Mouse (Mus musculus) testis, postnatal 14 days (tissue): ENCODE measurements around the gene Ptov1.
"Not testable (repeated sequence)": the region's sequence is repeated elsewhere in the genome, so short reads cannot be mapped to it uniquely, and the experiment has no call there.

Source experiments
- DNase-seq: peaks from one replicate; pipeline ENCODE4 v3.0.0; 2021; ENCODE audit warnings: low spot score

The Ptov1 gene

DNA sequence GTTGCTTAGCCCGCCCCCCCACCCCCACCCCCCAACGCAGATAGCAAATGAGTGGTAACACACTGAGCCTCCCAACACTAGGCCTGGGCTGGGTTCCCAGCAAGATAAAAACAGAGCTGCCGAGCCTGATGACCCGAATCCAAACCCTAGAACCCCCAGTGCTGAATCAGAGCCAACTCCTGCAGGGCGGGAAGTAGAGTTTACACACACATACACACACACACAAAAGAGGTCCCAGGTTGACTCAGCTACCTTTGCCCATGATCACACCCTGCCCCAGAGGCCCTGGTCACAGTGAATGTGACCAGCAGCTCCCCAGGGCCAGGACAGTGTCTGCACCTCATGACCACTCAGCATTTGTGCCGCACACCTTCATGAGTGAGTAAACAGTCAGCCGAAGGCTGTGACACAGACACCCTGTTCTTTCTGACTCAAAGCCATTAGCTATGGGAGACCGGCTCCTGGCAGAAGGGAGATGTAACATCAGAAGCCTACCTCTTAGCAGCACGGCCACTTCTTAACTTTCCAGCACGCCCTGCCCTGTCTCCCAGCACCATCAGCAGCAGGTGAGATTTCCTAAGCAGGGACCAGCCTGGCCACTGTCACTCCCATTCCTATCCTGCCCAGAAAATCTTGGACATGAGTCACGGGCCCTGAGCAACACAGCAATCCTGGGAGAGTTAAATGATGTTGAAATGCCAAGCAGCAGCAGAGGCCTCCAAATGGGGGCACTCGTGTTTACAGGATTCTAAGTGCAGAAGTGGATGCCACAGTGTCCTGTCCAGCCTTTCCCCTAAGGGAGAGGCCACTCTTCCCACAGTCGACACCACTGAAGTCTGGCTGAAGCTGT is 18.9 kb upstream of the Ptov1 start:
- no peak for DNase-seq

DNA sequence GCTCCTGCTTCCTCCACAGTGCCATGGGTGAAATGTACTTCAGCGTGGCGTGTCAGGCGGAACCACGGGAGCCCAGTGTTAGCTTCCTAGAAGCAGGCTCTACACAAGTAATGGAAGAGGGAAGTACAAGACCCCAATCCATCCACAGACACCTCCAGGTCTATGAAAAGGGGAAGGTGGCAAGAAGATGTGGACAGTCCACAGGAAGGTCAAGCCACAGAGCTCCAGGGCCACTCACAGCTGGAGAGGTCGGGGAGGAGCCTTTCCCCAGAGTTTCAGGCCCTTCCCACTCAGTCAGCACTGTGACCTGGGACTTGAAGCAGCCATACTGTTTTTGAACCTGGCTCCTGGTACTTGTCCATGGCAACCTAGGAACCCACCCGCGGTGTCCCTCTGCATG is 17.4 kb upstream of the Ptov1 start:
- DNase-seq = no peak

DNA sequence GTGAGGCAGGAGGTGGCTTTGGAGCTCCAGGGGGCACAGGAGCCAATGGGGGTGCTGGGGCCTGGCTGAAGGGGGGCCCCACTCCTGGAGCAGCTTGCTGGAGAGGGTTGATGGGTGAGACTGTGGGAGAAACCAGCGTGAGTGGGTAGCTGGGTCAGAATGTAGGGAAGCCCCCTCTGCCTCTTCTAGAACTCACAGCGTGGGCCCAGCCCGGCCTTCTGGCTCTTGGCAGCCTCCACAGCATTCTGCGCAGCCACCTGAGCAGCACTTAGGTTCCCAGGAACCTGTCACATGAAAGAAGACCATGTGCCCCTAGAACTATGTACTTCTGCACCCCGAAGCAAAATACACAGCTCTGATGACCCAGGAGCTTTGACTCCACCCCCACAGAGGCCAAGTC is 15.0 kb upstream of the Ptov1 start:
- DNase-seq = no peak

DNA sequence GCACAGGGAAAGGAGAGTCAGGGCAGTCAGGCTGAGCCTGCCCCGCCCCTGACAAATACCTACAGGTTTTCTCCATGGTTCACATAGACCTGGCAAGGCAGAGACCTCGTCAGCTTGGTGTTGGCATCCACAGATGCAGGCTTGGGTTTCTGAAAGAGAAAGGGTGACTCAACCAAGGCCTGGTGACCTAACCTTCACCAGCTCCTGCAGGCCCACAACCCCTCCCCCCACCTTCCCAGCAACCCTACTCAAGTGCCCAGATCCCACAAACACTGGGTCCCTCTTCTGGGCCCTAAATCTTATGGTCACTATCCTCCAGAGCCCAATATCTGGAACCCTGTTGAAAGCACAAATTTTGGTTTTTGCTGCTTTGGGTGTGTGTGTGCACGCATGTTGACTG is 13.4 kb upstream of the Ptov1 start:
- no peak for DNase-seq

DNA sequence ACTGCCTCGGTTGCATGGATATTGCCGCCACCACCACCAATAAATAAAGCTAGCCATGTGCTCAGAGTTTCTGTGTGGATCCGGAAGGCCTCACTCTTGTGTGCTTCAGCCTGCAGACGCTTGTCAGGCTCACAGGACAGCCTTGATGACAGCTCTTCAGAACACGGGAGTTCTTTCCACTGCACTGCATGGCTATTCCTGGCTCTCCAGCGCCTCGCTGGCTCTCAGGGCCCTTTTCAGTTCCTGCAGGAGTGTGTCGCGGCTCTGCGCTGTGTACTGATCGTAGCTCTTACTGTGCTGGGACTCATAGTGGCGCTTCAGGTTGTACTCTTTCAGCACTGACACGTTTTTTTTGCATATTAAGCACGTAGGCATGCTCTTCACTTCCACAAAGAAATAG is 8.2 kb upstream of the Ptov1 start:
- DNase-seq = no peak

DNA sequence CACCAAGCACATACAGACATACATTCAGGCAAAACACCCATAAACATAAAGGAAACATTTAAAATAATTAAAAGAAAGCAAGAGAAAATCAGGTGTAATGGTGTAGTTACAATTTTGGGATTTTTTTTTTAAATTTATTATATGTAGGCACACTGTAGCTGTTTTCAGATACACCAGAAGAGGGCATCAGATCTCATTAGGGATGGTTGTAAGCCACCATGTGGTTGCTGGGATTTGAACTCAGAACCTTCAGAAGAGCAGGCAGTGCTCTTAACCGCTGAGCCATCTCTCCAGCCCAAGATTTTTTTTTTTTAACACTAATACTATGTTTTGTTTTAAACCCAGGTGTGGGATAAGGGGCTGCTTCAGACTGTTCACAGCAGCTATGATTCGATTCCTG is 2.2 kb upstream of the Ptov1 start:
- DNase-seq = not testable (repeated sequence)

DNA sequence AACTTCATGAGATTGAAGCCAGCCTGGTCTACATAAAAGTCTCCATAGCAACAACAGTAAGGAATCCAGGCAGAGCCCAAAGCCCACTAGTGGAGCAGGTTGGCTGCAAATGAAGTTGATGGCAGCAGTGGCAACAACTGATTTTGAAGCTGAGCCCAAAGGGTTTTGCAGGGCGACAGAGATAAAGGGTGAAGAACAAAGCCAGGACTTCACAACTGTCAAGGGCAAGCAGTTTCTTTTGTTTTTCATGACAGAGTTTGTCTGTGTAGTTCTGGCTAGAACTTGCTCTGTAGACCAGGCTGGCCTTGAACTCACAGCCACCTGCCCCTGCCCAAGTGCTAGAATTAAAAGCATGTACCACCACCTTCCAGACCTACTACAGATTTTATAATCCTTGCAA is 1.6 kb upstream of the Ptov1 start:
- DNase-seq = no peak

DNA sequence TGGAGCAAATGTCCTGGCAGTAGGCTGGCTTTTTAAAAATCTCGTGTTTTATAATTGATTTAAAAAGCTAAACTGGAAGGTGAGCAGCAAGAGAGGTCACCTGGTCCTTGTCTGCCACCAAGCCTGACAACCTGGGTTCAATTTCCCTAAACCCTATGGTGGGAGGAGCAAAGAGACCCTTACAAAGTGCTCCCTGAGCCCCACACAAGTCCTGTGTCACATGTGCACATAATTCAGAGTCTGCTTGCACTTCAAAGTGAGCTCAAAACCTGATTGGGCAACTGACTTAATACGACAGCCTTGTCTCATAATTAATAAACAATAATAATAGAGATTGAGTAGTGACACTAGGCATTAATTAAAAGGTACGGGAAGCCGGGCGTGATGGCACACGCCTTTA is 1.0 kb upstream of the Ptov1 start:
- no peak for DNase-seq

DNA sequence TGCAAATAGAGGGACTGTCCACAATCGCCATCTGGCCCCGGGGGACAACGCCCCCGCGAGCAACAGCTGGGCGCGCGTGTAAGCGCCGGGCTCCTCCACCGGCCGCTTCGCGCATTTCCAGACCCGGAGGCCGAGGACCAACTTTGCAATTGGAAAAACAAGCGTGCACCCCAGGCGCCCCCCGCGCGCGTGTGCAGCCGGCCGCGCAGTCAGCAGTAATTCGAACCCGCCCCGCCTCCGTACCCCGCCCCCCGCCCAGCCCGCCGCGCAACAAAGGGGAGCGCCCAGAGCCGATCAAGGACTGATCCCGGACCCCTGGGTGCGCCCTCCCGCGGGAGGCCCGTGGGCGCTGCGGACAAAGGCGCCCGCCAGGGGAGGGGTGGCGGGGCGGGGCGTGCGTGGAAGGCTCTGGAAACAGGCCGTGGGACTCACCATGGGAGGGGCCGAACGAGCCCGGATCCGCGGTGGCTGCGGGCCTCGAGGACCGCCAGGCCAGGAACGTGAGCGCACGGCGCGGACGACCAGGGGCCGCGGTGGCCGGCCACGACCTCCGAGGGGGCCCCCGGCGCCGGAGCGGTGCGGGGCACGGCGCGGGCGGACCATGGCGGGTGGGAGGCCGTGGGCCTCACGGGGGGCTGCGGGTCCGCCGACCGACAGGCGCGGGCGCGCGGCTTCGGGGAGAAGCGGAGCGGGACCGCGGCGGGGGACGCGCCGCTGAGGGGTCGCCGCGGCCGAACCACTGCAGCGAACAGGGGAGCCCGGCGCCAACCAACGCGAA is 480 bp downstream of the Ptov1 start:
- peak; percentile 70 for DNase-seq

DNA sequence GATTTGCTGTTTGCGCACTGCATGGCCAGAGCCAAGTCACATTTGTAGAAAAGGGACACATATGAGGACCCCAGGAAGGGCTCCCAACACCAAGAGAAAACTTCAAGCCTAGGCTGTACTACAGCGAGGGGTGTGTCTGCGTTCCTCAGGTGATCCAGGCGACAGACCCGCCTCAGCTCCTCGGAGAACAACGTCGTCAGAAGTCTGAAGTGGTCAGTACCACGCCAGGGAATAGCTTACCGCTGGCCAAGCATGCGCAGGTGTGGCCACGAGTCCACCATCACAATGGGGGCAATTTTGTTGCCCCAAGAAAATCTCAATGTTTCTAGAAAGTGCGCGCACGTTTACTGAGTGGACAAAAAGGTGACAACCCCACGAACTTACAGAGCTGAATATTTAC is 1.1 kb downstream of the Ptov1 start:
- no peak for DNase-seq

DNA sequence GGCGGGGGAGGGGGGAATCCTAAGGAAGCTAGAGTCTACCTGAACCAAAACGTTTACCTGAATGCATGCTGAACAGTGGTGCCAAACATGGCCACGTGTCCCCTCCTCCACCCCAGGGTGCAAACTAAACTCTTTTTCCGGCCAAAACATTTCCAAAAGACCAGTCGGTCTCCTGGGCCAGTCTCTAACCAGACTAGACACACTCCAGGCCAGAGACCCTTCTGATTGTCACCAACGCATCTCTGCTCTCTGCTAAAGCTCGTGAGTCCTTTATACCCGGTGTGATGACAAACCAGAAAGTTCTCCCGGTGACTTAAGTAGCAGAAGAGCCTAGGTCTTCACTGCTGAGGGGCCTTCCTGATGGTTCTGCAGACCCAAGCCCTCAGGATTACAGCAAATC is 1.8 kb downstream of the Ptov1 start:
- no peak for DNase-seq

DNA sequence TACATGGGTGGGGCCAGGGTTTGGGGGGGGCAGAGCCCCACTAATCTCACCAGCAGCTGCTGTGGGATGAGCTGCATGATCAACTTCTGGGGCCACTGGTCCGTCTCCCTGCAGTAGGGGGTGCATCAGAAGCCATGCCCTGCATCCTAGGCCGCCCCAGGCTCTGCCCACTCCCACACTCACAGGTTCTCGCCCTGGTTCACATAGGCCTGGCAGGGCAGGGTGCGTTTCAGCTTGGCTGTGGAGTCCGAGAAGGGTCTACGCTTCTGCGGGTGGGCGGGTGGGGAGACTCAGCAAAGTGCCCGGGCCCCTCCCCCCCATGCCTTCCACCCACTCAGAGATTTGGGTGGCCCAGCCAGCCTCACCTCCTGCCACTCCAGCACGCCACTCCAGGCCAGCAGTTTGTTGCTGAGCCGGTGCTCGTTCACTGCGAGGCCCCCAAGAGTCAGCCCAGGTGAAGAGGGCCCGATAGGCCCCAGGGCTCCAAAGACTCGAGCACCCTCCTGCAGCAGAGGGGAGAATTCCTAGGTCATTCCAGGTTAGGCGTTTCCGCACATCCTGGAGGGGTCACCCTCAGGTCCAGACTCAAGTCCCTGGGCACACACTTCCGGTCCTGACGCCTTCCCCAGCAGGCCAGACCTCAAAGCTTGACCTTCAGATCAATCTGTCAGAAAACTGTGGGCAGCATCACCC is 2.4 kb downstream of the Ptov1 start:
- no peak for DNase-seq

DNA sequence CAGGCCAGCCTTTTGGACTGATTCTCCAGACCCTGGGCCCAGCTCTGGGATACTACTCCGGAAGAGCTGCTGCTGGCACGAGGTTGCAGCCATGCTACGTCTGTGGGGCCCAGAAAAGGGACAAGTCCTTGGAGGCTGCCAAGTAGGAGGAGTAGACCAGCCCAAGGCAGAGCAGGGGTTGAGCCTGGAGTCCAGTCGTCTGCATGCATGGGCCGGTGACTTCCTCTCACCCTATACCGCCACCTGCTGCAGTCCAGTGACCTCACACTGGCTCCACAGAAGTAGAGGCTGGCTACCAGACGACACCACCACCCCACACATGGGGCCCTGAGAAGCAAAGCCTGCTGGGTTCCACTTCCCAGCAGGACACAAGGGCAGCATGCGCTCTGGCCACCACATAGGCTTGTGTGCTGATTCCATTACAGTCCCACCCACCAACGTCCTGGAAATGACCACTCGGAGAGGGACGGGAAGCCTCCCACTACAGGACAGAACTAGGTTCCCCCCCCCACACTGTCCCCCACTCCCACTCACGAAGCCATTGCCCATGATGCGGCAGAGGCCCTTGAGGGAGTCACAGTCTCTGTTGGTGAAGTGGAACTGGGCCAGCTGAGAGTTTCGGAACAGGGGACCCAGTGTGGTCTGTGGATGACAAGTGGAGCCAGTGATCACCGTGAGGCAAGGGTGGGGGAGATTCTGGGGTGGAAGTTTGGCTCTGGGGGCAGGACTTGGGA is 3.1 kb downstream of the Ptov1 start:
- DNase-seq = peak; percentile 81

DNA sequence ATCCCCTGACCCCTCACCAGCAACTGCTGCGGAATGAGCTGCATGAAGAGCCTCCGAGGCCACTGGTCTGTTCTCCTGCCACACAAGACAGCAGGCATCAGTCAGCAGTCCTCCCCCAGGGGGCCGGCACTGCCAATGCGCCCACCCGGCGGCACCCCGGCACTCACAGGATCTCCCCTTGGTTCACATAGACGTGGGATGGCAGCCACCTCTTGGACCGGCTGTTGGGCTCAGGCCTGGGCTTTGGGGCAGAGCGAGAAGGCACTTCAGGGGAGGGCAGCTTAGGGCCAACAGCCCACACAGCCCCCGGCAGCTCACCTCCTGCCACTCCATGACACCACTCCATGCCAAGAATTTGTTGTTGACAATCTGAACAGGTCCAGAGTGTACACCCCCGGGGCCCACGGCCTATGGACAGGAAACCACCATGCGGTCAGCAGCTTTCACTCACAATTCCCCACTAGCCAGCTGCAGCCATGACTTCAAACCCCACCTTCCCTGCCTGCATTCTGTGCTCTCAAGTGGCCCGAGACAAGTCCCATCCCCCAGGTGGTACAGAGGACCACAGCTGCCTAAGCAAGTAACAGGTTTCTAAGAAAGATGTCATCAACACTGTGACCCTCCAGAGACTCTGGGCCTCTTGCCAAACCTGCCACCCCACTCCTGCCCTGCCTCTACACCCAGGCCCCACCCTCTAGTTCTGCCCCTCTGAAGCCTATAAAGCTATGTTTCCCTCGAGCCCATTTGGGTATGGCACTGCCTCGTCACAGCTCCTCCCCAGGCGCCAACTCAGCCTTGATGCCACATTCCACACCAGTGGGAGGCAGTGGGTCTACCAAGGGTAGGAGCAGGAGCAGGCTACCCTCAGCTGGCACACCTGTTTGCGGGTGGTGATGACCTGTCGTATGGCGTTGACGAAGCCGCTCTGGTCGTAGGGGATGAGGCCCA is 4.7 kb downstream of the Ptov1 start:
- DNase-seq = no peak

DNA sequence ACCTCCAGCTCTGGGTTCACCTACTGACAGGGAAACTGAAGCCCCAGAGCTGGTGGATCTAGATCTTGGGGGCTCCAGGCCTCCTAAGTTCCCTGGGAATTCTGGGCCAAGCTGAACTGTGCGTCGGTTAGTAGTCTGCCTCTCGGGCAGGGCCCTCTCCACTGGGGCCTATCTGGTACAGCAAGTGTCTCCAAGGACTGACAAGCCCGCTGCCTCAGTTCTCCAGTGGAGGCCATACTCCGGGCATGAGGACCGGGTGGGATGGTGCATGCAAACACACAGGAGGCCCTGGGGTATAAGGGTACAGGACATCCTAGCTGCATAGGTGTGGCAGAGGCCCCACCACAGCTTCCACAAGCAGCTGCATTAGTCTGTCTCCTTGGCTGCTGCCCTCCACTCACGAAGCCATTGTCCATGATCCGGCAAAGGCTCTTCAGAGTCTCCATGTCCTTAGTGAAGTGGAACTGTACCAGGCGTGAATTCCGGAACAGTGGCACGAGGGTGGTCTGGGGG is 5.5 kb downstream of the Ptov1 start:
- no peak for DNase-seq

DNA sequence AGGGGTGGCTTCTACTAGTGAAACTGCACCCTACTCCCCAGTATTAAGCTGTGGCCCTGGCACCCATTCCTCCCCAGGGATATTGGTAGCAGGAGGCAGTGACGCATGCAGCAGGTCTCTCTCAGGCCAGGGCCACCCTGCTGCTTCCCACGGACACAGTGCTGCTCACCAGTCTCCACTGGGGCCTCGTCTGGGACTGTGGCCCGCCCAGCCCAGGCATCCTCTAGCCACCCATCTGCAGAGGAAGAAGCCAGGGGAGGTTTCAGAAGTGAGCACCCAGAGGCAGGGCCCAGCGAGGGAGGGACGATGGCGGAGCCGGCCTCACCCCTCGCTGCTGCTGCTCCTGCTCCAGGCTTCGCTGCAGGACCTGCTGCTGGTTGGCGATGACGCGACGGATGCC is 6.4 kb downstream of the Ptov1 start:
- no peak for DNase-seq

DNA sequence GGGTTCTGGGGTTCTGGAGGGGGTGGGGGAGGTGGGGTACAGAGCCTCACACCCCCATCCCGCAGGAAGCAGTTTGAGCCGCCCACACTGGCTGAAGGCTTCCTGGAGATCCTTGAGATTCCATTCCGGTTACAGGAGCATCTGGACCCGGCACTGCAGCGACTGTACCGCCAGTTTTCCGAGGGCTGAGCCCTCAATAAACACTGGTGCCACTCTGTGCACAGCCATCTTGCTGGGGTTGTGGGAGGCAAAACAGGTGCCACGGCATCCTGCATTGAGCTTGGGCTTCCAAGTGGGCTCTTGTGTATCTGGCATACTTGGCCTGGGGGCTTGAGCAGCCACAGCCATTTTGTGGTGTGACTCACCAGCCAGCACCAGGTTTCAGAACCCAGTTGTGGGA is 7.2 kb downstream of the Ptov1 start:
- no peak for DNase-seq

DNA sequence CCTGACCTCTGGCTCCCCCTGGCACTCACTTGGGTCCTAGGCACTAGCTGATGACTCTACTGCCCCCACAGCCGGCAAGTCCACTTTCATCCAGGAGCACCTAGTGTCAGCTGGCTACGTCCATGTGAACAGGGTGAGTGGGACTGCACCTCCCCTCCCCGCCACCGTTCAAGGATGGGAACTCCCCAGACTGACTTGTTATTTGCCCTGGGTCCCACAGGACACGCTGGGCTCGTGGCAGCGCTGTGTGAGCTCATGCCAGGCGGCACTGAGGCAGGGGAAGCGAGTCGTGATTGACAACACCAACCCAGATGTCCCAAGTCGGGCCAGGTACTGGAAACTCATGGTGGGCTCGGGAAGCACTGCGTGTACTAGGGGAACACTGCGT is 8.2 kb downstream of the Ptov1 start:
- DNase-seq = no peak

DNA sequence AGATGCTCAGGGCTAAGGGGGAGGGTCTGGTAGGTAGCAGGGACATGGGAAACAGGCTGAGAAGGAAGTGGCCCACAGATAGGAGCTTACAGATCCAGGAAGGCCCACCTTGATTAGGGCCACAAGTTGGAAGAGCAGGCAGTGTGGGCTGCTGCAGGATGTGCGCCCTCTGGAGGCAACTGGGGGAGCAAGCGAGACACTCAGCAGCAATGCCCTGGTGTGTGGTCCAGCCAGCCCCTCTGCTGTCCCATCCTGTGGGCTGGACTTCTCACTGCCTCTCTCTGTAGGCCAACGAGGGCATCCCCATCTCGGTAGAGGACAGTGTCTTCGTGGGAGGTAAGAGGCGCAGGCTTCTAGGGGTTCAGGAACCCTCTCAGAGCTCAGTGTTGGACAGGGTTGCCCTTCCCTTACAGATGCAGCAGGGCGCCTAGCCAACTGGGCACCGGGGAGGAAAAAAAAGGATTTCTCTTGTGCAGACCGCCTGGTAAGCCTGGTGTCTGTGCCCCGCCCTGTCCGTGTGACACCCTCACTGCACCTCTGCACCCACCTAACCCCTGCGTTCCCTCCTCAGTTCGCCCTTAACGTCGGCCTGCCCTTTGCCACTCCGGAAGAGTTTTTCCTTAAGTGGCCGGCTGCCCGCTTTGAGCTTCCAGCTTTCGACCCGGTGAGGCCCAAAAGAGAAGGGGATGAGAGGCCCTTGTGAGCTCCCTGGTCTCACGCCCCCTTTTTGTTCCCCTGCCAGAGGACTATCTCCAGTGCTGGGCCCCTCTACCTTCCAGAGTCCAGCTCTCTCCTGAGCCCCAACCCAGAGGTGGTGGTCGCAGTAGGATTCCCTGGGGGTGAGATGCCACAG is 8.8 kb downstream of the Ptov1 start:
- DNase-seq = peak; percentile 67

DNA sequence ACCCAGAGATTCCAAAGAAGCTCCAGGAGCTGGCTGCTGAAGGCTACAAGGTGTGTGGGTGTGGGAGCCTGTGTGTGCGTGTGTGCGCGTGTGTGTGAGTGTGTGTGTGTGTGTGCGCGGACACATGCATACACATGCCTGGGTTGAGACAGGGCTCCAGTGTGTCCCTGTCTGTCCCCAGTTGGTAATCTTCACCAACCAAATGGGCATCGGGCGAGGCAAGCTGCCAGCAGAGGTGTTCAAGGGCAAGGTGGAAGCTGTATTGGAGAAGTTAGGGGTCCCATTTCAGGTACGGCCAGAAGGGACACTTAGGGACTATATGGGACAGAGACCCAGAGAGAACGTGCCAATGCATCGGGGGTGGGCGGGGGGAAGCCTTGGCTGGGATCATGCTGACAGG is 9.7 kb downstream of the Ptov1 start:
- DNase-seq = no peak
